Mouse (Mus musculus) cerebellum, postnatal 4 days (tissue): ENCODE measurements at regions not wholly inside any gene's neighbourhood (a gene's known extent, or its start where the extent isn't known, plus 50 kb on each side); places are given as distances from the start of the nearest gene placed in this dataset.
"Not testable (repeated sequence)": the region's sequence is repeated elsewhere in the genome, so short reads cannot be mapped to it uniquely, and the experiment has no call there.

Experiments used
- DNase-seq, 2 experiments: peaks; one replicate each; pipeline ENCODE4 v3.0.0; 2022; ENCODE audit warnings: low spot score in 2 of 2, mixed read lengths in 1 of 2

DNA sequence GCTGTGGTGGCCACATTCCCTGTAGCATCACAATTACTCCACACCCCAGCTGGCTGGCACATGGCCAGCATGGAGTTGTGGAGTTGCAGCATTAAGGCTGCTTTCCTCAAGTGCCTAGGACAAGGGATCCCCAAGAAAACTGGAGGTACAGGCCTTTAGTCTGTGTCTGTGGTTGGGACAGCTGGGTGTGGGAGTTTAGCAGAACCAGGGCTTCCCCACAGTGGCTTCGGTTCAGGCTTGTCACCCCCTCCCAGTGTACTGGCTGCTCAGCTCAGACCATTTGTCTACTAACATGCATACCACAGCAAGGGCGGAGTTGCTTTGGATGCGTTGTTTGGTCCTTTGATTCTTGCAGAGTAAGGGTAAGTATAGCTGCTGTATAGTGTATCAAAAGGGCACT is 79.1 kb upstream of the Neurl1b start:
- no peak for DNase-seq

DNA sequence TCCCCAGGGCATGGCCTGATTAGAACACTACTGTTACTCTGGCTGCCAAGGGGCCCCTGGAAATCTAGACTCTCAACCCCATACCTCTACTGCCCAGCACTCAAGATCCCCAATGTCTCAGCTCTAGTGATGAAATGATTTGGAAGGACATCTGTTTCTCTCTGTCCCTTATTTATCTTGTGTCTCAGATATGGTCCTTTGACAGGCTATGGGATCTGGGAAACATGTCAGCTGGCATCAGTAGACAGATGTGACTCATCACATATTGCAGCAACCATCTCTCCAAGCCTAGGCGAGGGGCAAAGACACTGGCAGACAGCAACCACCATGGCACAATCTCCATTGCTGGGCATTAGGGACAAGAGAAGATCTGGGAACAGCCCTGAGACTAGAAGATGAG is 78.6 kb upstream of the Neurl1b start:
- no peak for DNase-seq

DNA sequence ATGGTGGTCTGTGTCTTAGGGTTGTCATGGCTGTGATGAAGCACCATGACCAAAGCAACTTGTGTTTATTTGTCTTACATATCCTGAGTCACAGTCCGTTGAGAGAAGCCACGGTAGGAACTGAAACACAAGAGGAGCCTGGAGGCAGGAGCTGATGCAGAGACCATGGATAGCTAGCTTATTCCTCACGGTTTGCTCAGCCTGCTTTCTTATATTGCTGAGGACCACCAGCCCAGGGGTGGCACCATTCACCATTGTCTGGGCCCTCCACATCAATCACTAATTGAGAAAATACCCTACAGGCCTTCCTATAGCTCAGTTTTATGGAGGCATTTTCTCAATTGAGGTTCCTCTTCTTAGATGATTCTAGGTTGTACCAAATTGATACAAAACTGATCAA is 77.5 kb upstream of the Neurl1b start:
- DNase-seq: no peak

DNA sequence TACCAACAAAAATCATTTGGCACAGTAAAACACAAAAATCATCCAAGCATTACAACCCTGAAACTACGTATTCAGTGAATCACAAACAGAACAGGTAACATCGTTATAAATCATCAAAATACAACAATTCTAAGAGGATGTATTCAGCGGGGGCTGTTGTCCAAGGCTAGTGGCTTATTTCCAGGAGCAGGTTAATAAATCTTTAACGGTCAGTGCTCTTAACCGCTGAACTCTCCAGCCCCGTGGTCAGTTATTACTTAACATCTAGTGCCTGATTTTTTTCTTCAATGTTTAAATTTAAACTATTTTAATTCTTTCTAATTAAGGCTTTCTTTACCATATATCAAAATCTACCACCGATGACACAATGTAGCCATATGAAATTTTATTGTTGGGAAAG is 69.2 kb upstream of the Neurl1b start:
- not testable (repeated sequence) for DNase-seq

DNA sequence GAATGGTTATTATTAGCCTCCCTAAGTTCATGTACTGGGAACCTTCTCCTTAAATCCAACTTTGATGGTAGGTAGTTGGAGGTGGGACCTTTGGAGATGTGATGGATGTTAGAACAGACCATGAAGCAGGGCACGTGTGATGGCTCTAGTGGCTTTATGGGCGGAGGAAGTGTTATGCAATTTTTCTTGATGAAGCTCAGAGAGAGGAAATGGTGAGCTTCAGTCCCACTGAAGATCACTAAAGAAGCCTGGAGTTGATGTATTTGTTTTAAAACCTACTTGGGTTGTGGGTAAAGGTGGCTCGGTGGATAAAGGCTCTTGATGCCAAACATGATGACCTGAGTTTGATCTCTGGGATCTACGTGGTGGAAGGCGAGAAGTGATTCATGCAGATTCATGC is 66.5 kb upstream of the Neurl1b start:
- DNase-seq: no peak

DNA sequence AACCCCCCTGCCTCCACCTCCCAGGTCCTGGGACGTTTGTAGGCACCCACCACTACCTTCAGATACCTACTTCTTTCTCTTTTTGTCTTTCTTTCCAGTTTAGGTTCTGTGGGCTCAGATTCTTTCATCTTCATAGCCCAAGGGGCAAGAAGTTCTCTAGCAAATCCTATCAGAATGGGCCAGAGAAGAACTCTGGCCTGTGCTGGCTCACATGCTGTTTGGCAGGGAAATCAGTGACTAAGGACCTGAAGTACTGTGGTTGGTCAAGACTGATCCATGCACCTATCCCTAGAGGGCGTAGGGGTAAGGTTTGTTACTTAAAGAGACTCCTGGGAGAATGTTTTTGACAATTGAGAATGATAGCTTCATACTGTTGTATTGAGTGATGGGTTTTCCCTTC is 64.9 kb upstream of the Neurl1b start:
- DNase-seq: no peak

DNA sequence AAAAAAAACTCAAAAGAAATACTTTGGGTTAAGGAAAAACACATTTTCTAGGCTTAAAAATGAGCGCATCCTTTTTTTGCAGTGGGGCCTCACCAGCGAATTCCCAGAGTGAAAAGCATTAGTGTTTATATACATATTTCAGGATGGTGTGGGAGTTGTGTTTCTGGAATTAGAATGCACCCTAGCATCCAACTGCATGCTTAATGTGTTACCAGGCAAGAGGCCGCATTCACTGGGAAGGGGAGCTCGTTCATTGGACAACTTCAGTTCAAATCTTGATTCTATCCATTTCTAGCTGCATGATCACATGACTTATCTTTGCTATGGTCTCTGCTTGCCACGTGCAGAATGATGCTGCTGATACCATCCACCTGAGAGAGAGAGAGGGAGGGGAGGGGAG is 64.4 kb upstream of the Neurl1b start:
- no peak for DNase-seq

DNA sequence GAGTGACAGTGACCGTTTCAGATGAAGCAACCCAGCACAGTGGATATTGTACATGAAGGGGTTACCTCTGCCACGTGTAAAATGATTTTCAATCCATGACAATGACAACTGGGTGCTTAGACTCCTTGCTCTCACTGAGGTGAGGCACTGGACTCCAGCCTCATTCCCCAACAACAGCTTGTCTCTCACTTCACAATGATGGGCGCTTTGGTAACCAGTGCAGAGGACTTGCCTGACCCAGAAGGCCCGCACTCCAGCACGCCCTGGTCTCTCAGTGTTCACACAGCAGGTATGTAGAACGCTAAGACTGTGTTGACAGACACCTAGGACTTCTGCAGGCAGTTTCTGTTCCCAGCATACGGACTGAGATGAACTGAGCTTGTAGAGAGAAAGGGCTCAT is 62.6 kb upstream of the Neurl1b start:
- no peak for DNase-seq

DNA sequence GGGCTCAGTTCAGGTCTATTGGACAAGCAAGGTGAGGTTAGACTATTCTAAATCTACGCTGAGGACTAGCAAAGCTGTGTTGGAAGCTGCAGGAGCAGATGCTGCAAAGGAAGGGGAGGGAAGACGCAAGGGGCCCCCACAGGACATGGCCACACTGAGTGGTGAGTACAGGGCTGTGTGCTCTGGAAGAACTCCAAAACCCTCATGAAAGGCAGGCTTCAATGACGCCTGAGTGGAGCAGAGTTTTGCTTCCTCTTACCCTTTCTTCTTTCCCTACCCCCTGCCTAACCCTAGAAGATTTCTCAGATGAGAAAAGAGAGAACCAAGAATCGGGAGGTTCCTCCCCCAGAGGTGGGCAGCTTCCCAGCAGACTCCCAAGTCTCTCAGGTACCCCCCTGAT is 61.9 kb upstream of the Neurl1b start:
- no peak for DNase-seq

DNA sequence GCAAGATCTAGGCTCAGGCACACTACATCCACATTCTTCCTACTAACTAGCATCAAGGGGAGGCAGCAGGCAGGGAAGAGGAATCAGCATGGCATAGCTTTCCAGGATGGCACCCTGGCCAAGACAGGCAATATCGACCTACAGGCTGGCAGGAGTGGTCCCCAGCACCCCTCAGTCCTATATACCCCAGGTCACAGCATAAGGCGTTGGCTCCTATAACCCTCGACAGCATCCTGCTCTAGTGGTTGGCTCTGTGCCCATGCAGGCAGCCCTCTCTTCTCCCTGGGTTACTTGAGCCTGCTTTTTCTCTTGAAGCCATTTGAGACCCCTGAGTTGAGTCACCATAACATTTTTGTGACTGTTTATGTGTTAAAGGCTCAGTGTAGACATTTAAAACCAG is 60.2 kb upstream of the Neurl1b start:
- DNase-seq: peak in 1 of 2 experiments; percentile 8

DNA sequence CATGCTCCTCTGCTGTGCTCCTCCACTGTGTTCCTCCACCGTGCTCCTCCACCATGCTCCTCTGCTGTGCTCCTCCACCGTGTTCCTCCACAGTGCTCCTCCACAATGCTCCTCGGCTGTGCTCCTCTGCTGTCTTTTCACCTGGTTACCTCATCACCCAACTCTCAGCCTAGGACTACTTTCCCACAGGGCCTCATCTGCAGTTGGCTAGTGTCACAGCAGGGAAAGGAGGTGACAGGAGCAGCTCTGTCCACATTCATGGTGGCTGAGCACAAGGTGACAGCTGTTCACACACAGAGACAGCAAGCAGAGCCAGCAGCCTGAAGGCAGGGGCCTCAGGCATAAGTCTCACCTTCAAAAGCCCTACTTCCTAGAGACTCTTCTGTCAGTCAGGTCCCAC is 59.3 kb upstream of the Neurl1b start:
- DNase-seq: no peak

DNA sequence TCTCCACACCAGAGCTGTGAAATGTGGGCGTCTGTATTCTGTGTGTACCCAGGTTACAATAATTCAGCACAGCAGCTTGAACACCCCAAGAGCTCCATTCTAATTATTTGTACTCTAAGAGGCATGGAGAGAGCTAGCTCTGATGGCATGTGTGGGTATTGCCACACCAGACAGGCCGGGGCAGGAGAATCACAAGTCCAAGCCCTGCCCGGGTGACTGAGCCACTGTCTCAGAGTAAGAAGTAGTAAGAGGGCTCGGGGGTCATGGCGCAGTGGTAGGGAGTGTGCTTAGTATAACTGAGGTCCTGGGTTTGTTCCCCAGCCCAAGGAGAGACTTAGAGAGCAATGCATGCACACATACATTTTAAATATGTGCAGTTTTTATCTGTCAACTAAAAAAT is 57.7 kb upstream of the Neurl1b start:
- DNase-seq: no peak

DNA sequence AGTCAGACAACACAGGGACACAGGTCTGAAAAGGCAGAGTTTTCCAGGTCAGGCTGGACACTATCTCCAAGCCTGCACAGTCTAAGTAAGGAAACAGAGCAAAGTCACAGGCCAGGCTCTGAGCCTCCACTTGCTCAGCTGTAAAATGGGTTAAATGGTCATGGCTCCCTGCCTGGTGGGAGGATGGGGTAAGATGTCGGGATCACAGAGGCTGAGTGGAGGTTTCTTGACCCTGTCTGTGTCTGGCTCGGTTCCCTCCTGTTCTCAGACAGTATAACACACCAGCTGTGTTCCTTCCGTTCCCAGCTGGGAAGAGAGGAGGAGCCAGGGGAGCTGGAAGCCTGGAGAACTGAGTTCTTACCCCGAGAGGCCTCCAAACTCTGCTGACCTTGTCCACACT is 56.8 kb upstream of the Neurl1b start:
- DNase-seq: no peak

DNA sequence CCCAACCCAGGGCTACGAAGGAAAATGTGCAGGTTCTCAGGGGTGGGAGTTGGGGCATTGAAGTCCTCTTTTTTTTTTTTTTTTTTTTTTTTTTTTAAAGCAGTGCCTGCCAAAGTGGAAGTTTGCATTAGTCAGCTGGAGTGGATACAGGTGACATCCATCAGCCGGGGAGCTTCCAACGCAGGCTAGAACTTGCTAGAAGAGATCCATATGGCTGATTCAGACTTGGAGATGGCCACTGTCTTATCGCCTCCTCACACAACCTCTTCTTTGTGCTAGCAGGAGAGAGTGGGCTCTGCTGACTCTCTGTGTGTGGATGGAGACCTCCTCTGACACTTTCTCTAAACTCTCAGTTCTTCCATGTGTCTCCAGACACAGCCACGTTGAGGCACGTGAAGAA is 53.9 kb upstream of the Neurl1b start:
- DNase-seq: no peak

DNA sequence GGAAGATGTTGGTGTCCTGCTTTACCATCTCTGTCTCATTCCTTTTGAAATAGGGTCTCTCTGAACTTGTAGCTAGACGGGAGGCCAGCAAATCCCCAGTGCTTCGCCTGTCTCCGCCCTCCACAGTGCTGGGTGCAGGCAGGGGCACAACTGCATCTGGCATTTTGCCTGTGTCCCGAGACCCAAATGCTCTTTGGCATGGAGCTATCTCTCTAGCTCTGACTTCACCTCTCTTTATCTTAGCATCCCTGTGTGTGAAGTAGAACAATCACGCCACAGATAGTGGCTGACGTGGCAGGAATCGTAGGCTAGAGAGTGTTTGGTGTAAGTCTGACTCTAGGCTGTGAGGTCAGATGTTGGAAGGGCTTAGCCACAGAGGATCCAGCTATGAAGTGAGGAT is 53.2 kb upstream of the Neurl1b start:
- DNase-seq: no peak

DNA sequence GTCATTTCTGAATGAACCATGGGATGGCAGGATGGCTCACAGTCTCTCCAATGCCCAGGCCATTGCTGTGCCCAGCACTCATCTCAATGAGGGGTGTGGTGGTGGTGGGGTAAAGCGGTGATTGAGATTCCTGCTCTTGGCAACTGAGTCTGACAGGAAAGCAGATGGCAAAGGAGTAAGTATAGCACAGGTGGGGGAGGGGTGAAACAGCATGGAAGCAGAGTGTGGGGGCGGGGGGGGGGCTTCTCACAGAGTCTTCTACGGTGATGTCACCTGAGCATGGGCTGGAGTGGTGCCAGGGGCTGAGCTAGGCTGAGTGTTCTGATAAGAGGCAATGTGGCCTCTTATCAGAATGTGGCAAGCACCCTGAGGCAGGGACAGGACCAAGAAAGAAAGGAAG is 52.6 kb upstream of the Neurl1b start:
- DNase-seq: peak in 1 of 2 experiments; percentile 62

DNA sequence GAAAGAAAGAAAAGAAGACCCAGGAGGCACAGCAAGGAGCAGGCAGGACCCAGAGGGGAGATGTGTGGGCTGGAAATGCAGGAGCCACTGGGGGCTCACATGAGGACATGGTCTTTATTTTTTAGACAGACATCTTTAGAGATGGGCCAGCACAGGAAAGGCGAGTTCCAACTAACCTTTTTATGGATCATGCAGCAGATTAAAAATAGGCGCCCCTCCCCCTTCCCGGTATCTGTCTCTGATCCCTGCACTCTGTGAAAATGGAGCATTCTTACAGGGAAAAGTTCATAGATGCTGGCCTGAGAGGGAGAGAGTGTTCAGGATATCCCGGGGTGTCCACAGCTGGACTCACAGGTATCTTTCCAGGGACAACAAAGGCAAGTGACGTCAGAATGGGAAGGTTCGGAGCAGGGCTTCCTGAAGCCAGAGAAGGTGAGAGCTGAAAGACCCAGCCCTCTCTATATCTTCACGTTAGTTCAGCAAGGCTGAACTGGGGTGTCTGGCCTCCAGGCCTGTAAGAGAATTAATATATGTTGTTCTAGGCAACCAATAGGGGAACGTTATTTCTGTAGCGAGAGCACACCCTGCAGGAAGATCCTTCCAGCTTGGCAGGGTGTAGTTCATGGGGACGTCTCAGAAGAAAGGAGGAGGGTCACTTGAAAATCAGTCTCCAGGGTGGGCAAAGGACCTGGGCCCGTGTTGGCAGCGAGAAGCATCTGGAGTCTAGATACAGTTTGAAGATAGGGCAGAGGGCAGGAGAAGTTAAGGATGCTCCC is 51.9 kb upstream of the Neurl1b start:
- no peak for DNase-seq

DNA sequence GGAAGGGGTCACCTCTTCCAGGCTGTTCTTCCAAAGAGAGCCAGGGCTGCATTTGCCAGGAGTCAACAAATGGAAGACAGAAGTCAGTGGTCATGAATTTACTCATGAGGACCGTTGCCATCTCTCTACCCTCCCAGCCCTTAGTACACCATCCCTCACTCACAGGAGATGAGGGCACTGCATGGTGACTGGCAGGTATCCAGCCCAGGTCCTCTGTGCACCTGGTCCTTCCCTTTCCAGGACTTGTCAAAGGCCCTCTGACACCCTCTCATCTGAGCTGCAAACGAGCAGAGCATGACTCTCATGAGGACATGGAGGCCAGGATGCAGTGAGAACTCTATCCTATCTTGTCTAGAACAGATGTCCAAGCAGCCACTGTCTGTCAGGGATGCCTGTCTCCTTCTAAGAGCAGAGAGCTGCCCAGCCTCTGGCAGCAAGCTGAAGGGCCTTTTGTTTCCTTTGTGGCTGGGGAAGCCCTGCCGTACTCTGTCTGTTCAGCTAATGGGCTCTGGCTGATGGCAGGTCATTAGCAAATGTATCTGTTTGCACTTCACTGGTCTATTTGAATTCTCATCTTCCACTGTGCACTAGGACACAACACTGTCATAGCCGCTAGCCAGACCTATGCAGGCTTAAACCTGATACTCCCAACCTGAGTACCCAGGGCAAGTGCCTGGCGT is 50.6 kb upstream of the Neurl1b start:
- no peak for DNase-seq
